Mouse (Mus musculus): ENCODE results near the gene Gm826.

Gm826 gene

GRCm38 (mm10) chr2:160275959-160276657 is 57.9 kb downstream of the Gm826 start:
- no peak for DNase-seq (ENCODE audit: low spot score)

GRCm38 (mm10) chr2:160267828-160268453 is 66.0 kb downstream of the Gm826 start:
- DNase-seq (ENCODE audit: low spot score): no peak

- DNase-seq (ENCODE audit: low spot score): no peak
Observed at GRCm38 (mm10) chr2:160263861-160264260, 70.1 kb downstream of the Gm826 start.

- DNase-seq (ENCODE audit: low spot score): no peak
Observed at GRCm38 (mm10) chr2:160261538-160261937, 72.4 kb downstream of the Gm826 start.

Data from urinary bladder, postnatal 14 days (tissue).